Mouse (Mus musculus) embryonic fibroblast, embryonic 13.5 days (primary cell): ENCODE measurements around the gene Gaa. TPM values are rescaled to one million over a fixed set of nuclear protein-coding genes. Genes with fewer than 3 reads are reported as not detected.

Source experiments
- H3K27ac ChIP-seq: 2 replicates; pipeline ENCODE4 v1.5.1; 2012; ENCODE audit warnings: low read length, control low read depth, inconsistent platforms; ENCODE audit not compliant: insufficient read depth
- H3K4me1 ChIP-seq: 2 replicates; pipeline ENCODE4 v1.6.1; 2011; ENCODE audit warnings: low read length; ENCODE audit not compliant: control insufficient read depth, insufficient read depth
- H3K4me3 ChIP-seq: 2 replicates; pipeline ENCODE4 v1.5.1; 2011; ENCODE audit warnings: mild to moderate bottlenecking, control low read depth, low read length; ENCODE audit not compliant: insufficient read depth
- CTCF ChIP-seq: IDR thresholded peaks from 2 replicates; pipeline ENCODE4 v1.5.1; 2011; ENCODE audit warnings: mild to moderate bottlenecking, control low read depth, low read length, moderate library complexity, borderline replicate concordance; ENCODE audit not compliant: insufficient read depth
- POLR2A ChIP-seq: IDR thresholded peaks from 2 replicates; pipeline ENCODE4 v1.6.1; 2011; ENCODE audit warnings: low read depth, mild to moderate bottlenecking, control low read depth, low read length, moderate library complexity
- polyA plus RNA-seq: library from polyadenylated mRNA; stranded (reverse); fragments of >200 nt; gene quantifications from 2 replicates; pipeline ENCODE4 v1.2.4, GENCODE M21; 2011; ENCODE audit warnings: low read depth; ENCODE audit not compliant: missing spikeins, insufficient read length

The Gaa gene
- polyA plus RNA-seq, 1 experiment = 131 TPM

DNA sequence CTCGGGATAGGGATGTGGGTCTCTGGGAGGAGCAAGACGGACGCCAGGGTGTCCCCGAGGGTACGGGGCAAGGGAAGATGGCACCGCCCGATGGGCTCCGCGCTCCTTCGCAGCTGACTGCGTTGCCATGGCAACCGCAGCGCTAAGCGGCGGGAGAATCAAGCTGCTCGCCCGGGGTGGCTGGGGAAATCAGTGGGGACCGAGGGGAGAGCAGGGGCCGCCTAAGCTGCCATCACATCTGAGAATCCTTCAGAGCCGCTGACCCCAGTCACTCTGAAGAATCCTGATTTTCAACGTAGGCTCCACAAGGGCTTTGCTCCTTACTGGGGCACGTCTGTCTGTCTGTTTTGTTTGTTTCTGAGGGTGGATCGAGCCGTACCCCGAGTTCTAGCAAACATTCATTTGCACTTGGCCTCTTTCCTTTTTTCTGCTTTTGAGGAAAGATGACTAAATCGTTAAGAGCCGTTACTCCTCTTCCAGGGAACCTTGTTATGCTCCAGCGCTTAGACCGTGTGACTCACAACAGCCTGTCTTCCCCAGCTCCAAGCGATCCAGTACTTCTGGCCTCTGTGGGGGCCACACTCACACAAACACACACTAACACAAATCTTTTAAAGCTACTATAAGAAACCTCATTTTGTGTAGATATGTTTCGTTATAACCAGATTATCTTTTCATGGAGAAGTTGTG lies 32.7 kb downstream of the Gaa start:
- TF ChIP-seq POLR2A (no peak), CTCF (no peak)

DNA sequence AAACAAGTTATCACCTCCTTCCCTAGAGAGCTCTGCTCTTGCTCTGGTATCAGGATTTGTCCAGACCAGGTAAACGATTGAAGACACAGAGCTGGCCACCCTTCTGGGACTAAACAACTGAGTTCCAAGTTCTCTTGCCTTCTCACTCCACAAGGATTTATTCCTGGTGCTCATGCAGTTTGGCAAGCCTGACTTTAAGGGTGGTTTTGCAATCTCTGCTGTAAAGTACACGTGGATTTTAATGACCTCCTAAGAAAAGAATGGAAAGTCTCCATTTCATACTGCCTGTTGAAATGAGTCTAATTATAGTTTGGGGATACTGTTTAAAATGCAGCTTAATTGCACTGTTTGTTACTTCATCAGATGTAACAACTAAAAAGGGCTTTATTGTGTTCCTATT lies 33.3 kb downstream of the Gaa start:
- Histone ChIP-seq H3K4me1 (0 out of 2 replicates have a peak, but pooled peaks cover 2% of the 10 kb centered on the region), H3K27ac (no peak overlapping the region), H3K4me3 (no peak overlapping the region)
- TF ChIP-seq POLR2A = no peak
- no peak for TF ChIP-seq CTCF

More for the DNA sequence above, 32.7 kb downstream of the Gaa start:
- Histone ChIP-seq H3K4me1 (0 out of 2 replicates have a peak, but pooled peaks cover 2% of the 10 kb centered on the region), H3K4me3 (peak overlapping the region; percentile 99), H3K27ac (peak overlapping the region; percentile 83)

- 0 out of 2 replicates have a peak, but pooled peaks cover 2% of the 10 kb centered on the region for H3K4me1 ChIP-seq
- H3K27ac ChIP-seq = no peak overlapping the region
These were observed 37.4 kb downstream of the Gaa start for GRCm38 (mm10) chr11:119304904-119305712.

DNA sequence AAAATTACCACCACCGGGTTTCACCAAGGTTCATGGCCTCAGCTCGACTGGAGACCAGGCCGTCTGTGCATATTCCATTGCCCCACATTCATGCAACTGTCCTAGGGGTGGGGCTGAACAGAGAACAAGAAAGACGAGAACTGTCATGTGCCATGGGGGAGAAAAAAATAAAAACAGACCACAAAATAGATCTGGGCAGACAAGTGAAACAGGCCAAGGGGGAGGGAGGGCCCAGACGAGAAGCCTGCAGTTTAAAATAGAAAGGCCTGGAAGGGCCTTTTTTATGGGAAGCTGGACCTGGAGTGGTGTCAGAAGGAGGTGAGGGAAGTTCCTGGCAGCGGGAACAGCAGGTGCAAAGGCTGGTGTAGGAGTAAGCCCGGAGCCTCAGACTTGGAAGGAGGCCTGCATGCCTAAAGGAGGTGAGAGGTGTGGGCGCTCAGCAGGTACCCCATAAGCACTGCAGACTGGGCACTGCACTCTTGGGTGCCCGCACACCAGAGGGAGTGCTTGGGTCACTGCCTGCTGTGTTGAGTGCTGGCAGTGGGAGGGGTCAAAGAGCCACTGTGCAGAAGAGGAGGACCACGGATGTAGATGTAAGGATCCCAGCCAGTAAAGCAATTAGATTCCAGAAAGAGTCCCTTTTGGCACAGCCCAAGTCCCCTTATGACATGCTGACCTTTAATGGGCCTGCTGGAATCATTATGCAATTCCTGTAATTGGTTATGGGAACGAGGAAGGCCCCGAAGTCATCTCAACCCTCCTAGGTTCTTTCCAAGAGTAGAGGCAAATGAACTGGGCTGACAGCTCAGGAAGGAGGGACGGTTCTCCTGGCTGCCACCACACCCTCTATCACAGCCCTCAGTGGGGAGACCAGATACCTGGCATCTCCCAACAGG lies 39.3 kb downstream of the Gaa start:
- Histone ChIP-seq H3K4me1 (no peaks in the 10 kb centered on the region), H3K4me3 (no peak overlapping the region), H3K27ac (no peak overlapping the region)
- TF ChIP-seq CTCF (no peak), POLR2A (no peak)

More at GRCm38 (mm10) chr11:119304904-119305712, 37.4 kb downstream of the Gaa start:
- H3K4me3 ChIP-seq = no peak overlapping the region
- TF ChIP-seq POLR2A (no peak), CTCF (peak; percentile 68)

DNA sequence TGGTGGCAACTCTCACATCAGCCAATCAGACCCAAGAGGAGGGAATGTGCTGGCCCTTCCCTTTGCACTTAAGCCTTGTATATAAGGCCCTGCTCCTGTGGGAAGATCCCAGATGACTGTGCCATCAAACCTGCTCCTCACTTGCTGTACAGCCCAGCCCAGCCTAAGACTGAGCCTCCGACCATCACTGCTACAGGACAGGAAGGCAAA lies 39.9 kb downstream of the Gaa start, which contains the start of gene Card14:
Gene Card14, plus strand, starts transcription at position 111 of the 210 bp plus-strand sequence.
- Histone ChIP-seq H3K27ac (no peak within 1 kb of the TSS), H3K4me3 (no peak within 1 kb of the TSS), H3K4me1 (no peaks in the 10 kb centered on the region)
- TF ChIP-seq POLR2A (no peak), CTCF (no peak)

- Histone ChIP-seq H3K27ac (no peak overlapping the region), H3K4me3 (no peak overlapping the region), H3K4me1 (no peaks in the 10 kb centered on the region)
- TF ChIP-seq POLR2A (no peak), CTCF (no peak)
These were observed 40.2 kb downstream of the Gaa start for GRCm38 (mm10) chr11:119307916-119308315.

- no peaks in the 10 kb centered on the region for H3K4me1 ChIP-seq
- TF ChIP-seq POLR2A = no peak
- TF ChIP-seq CTCF = no peak
- no peak overlapping the region for H3K27ac ChIP-seq
- no peak overlapping the region for H3K4me3 ChIP-seq
These were observed 42.9 kb downstream of the Gaa start for GRCm38 (mm10) chr11:119310621-119311020.

DNA sequence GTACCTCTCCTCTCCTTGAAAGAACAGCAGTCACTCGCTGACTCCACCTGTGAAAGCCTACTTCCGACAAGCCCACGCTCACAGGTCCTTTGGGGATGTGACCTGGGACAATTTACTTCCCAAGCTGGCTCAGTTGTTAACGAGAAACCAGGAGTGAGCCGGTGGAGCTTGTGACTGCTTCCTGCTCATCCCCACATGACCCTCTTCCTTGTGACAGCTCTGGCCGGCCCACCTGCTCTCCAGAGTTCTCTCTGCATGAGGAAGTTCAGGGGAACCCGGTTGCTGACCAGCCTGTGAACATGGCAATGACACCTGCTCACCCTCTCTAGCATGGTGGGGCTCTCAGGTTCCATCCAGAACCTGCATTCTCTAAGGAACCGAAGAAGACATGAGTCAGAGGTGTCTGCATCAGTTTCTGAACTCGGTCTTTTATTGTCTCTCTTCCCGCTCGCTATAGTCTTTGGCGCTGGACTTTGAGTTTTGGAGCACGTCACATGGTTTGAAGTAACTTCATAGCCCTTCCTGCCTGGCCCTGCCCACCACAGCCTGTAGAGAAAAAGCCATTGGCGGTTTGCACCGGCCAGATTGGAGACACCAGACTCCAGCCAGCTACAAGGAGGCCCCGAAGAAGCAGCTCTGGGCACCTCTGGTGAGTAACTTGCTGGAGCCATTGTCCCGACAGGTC lies 46.7 kb downstream of the Gaa start:
- TF ChIP-seq POLR2A (no peak), CTCF (no peak)
- Histone ChIP-seq H3K4me1 (no peaks in the 10 kb centered on the region), H3K27ac (no peak overlapping the region), H3K4me3 (no peak overlapping the region)

DNA sequence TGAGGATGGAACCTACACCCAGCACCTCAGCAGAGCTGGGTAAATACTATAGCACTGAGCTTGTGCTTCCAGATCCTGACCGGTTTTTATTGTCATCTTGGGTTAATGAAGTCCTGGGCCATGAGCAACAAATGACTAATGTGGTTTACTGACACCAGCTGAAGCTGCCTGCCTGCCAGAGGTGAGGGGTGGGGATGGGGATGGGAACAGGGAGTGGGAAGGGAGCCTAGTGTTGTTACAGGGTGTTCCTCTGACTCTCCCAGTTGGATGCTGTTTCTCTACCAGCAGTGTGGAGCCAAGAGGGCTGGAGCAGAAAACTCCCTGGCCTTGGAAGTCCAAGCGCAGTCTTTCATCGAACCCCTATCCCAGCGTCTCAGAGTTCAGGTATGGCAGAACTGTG lies 49.0 kb downstream of the Gaa start:
- TF ChIP-seq POLR2A (no peak), CTCF (no peak)
- Histone ChIP-seq H3K4me3 (no peak overlapping the region), H3K27ac (no peak overlapping the region), H3K4me1 (no peaks in the 10 kb centered on the region)
